ENCODE assay signal across 9 mouse cellular contexts in genomic region chr2:166001362-166001761, GRCm38 (mm10). TPM values are rescaled to one million over a fixed set of nuclear protein-coding genes. Genes with fewer than 3 reads are reported as not detected.
DNase-seq lines count a peak whose midpoint lies in the region; ATAC-seq lines count a peak whose summit lies in the region.
"Had no signal": no experiment of that assay in that cellular context is flagged by ENCODE, and none has a peak within 500 bp of the region (broad histone marks: within the 10 kb centered on the region; RNA-seq: fewer than 3 reads in every experiment).

No protein-coding gene starts in this region.

- H3K4me3 ChIP-seq in kidney, embryonic 15.5 days (replicated peaks), result no peak overlapping the region
- H3K4me3 ChIP-seq: liver, embryonic 15.5 days had no signal

- peak overlapping the region; percentile 33 for H3K27ac ChIP-seq in kidney, embryonic 15.5 days
- H3K27ac ChIP-seq: liver, embryonic 15.5 days had no signal

- H3K27me3 ChIP-seq in kidney, embryonic 15.5 days, result no peaks in the 10 kb centered on the region

- H3K4me1 ChIP-seq in kidney, embryonic 15.5 days, result peaks cover 56% of the 10 kb centered on the region

- no peaks in the 10 kb centered on the region for H3K36me3 ChIP-seq in kidney, embryonic 15.5 days
- H3K36me3 ChIP-seq: liver, embryonic 15.5 days had no signal

- H3K9me3 ChIP-seq in kidney, embryonic 15.5 days (replicated peaks), result no peaks in the 10 kb centered on the region
- H3K9me3 ChIP-seq: liver, embryonic 15.5 days had no signal

- no peak overlapping the region for H3K9ac ChIP-seq in kidney, embryonic 15.5 days
- H3K9ac ChIP-seq: liver, embryonic 15.5 days had no signal

- no peak for ATAC-seq in kidney, embryonic 15.5 days (replicated peaks; ENCODE audit: low FRiP score)
- ATAC-seq in CD4-positive, CD25-positive, alpha-beta regulatory T cell, adult 4 months, result peak; percentile 61
- ATAC-seq in common myeloid progenitor, adult 5-6 weeks (replicated peaks; ENCODE audit: low read depth, poor library complexity, severe bottlenecking), result peak; percentile 28; the same call in 1 of the 2 replicates

- no peak overlapping the region for H3K4me2 ChIP-seq in kidney, embryonic 15.5 days
- H3K4me2 ChIP-seq: liver, embryonic 15.5 days had no signal

- intact Hi-C loops in left cerebral cortex, postnatal 14 days (cut with DNase I), result no loop called here

- WGBS in kidney, embryonic 15.5 days, result 45% methylated on average over 2 of the region's 2 CpGs

- DNase-seq in kidney, postnatal 25 days, result no peak
- peak; percentile 58 for DNase-seq in induced T-regulatory cell, adult 2 months (ENCODE audit: low read depth)
- DNase-seq in left cerebral cortex, postnatal 14 days (ENCODE audit: low spot score in 2 of 2), result no peak
- no peak for DNase-seq in layer of hippocampus, postnatal 36 days
- DNase-seq: gastrocnemius, postnatal 25 days had no signal

RNA-seq across cellular contexts. Expression of gene Ncoa3, which starts 8.9 kb away (rescaled TPM):
- 17.4 and 19.2 TPM in 2 replicates for polyA plus RNA-seq in kidney, embryonic 15.5 days (2015; fragmentation: Nextera tagmentation; extraction: Ambion mirVana)
- 10 to 100 TPM; 78.6 to 87.5 TPM for polyA plus RNA-seq in CD4-positive, CD25-positive, alpha-beta regulatory T cell, adult 4 months (2017; shearing (Covaris generic))
- total RNA-seq in common myeloid progenitor, adult 5-6 weeks (2017), result 26.7 and 39.7 TPM in 2 replicates
- 10 to 100 TPM; 32.0 to 34.7 TPM for total RNA-seq in left cerebral cortex, postnatal 14 days (2021)
- total RNA-seq in layer of hippocampus, postnatal 36 days (2021), result 10 to 100 TPM; 34.6 to 37.8 TPM
